Mouse (Mus musculus) lung, embryonic 16.5 days (tissue): ENCODE results near the gene Ube2i. TPM values are rescaled to one million over a fixed set of nuclear protein-coding genes. Genes with fewer than 3 reads are reported as not detected.

Source experiments
- microRNA-seq: library from miRNA; unstranded; fragments of <30 nt; microRNA quantifications from one replicate; pipeline ENCODE4, GENCODE M21; 2016
- polyA plus RNA-seq: library from polyadenylated mRNA; unstranded; fragments of >200 nt; fragmentation: Nextera tagmentation; extraction: Ambion mirVana; gene quantifications from 2 replicates; pipeline ENCODE4 v1.2.1, GENCODE M21; 2015

The Ube2i gene
- polyA plus RNA-seq, 1 experiment from 2014 or later = 662 TPM

Small RNA genes lying within 50 kb of the gene (microRNA-seq; reads per million reads assigned to microRNA genes)
- gene Mir3547 = not detected

Other genes with a start within 250 kb of the Ube2i start
- gene Tmem204, start 191.0 kb downstream of the Ube2i start, polyA plus RNA-seq = 108 and 122 TPM in 2 replicates
- 42.4 and 49.6 TPM in 2 replicates for gene Telo2, start 158.7 kb downstream of the Ube2i start, polyA plus RNA-seq
- gene Ptx4, start 153.9 kb downstream of the Ube2i start, polyA plus RNA-seq = 0.19 TPM in 1 of 2 replicates, not detected in the other
- 22.1 and 22.5 TPM in 2 replicates for gene Clcn7, start 141.2 kb downstream of the Ube2i start, polyA plus RNA-seq
- gene Ccdc154, start 112.2 kb downstream of the Ube2i start, polyA plus RNA-seq = 0.73 and 1.1 TPM in 2 replicates
- gene Gm38655, start 99.2 kb downstream of the Ube2i start, polyA plus RNA-seq = 11.5 and 13.1 TPM in 2 replicates
- 28.9 and 30.9 TPM in 2 replicates for gene BC003965, start 90.1 kb downstream of the Ube2i start, polyA plus RNA-seq
- gene Unkl, start 86.2 kb downstream of the Ube2i start, polyA plus RNA-seq = 10.7 and 10.8 TPM in 2 replicates
- 48.3 and 51.2 TPM in 2 replicates for gene Gnptg, start 34.5 kb downstream of the Ube2i start, polyA plus RNA-seq
- gene Tsr3, start 34.5 kb downstream of the Ube2i start, polyA plus RNA-seq = 43.4 and 43.6 TPM in 2 replicates
- gene Baiap3, start 18.3 kb downstream of the Ube2i start, polyA plus RNA-seq = 1.3 and 1.6 TPM in 2 replicates
- 0.80 and 0.82 TPM in 2 replicates for gene Prss34, start 23.8 kb upstream of the Ube2i start, polyA plus RNA-seq
- not detected in 2 replicates for gene Prss28, start 34.0 kb upstream of the Ube2i start, polyA plus RNA-seq
- gene Prss29, start 44.0 kb upstream of the Ube2i start, polyA plus RNA-seq = not detected in 2 replicates
- 0.26 and 0.54 TPM in 2 replicates for gene Tpsab1, start 70.9 kb upstream of the Ube2i start, polyA plus RNA-seq
- gene Tpsb2, start 91.7 kb upstream of the Ube2i start, polyA plus RNA-seq = 6.1 and 11.1 TPM in 2 replicates
- gene Tpsg1, start 94.7 kb upstream of the Ube2i start, polyA plus RNA-seq = 0.31 and 0.43 TPM in 2 replicates
- 1.5 and 2.0 TPM in 2 replicates for gene Cacna1h, start 159.2 kb upstream of the Ube2i start, polyA plus RNA-seq
- gene Tekt4, start 180.0 kb upstream of the Ube2i start, polyA plus RNA-seq = 5.8 and 7.4 TPM in 2 replicates
- 0.11 and 0.21 TPM in 2 replicates for gene Sstr5, start 222.7 kb upstream of the Ube2i start, polyA plus RNA-seq